8 mouse cellular contexts compared by ENCODE assay signal in the genomic region with DNA sequence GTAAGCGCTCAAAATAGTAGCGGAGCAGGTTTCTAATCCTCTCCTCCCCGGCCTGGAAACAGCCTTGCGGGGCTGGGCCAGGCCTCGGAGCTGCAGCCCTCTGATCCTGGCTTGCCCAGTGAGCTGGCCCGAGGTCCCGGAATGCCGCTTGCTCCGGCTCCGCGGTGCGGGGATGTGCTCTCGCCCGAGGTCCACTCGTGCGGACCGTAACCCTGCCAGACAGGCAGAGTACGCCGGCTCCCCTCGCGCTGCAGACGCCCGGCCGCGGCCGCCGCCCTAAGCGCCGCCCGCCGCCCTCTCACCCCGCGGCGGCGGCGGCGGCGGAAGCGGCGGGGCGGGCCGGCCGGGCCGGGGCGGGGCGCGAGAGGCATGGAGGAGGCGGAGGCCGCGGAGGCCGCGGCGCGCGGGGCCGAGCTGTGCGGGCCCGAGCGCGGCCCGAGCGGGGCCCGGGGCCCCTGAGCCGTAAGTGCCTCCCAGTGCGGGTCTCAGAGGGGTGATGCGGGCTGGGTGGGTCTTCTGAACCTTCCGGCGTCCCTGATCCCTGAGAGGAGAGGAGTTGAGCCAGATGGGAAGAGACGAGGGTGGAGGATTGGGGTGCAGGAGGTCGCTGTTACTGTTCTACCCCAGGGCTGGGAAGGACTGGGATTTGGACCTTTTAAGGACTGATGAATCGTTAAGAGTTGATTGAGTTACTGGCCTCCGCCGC. TPM values are rescaled to one million over a fixed set of nuclear protein-coding genes. Genes with fewer than 3 reads are reported as not detected.
DNase-seq lines count a peak whose midpoint lies in the region; ATAC-seq and TF ChIP-seq lines count a peak whose summit lies in the region.

No protein-coding gene starts in this region.

- H3K9me3 ChIP-seq in hindbrain, postnatal 0 days (ENCODE audit: low read length), result no peaks in the 10 kb centered on the region
- no peaks in the 10 kb centered on the region for H3K9me3 ChIP-seq in midbrain, embryonic 15.5 days

- peaks cover 28% of the 10 kb centered on the region for H3K36me3 ChIP-seq in hindbrain, postnatal 0 days (ENCODE audit: insufficient read depth, low read length)
- H3K36me3 ChIP-seq in midbrain, embryonic 15.5 days (replicated peaks), result peaks cover 24% of the 10 kb centered on the region; the same call in 1 of the 2 replicates

- H3K4me2 ChIP-seq in hindbrain, postnatal 0 days (ENCODE audit: low read depth, low read length), result peak overlapping the region; percentile 62
- peak overlapping the region; percentile 55 for H3K4me2 ChIP-seq in midbrain, embryonic 15.5 days

- under 1% methylated on average over 51 of the region's 73 CpGs for WGBS in hindbrain, postnatal 0 days
- under 1% methylated on average over 71 of the region's 73 CpGs for WGBS in midbrain, embryonic 15.5 days

- intact Hi-C loops in gastrocnemius, postnatal 14 days (cut with DNase I; ENCODE audit: low total_unique reads), result no loop called here

- H3K27me3 ChIP-seq in hindbrain, postnatal 0 days (ENCODE audit: insufficient read depth, low read length), result no peaks in the 10 kb centered on the region
- no peaks in the 10 kb centered on the region for H3K27me3 ChIP-seq in midbrain, embryonic 15.5 days (replicated peaks)

- H3K4me1 ChIP-seq in hindbrain, postnatal 0 days (ENCODE audit: insufficient read depth, low read length), result peaks cover 5% of the 10 kb centered on the region; the same call in 1 of the 2 replicates
- H3K4me1 ChIP-seq in midbrain, embryonic 15.5 days, result peaks cover 14% of the 10 kb centered on the region

- peak overlapping the region; percentile 90 for H3K27ac ChIP-seq in hindbrain, postnatal 0 days
- H3K27ac ChIP-seq in midbrain, embryonic 15.5 days, result peak overlapping the region; percentile 87

- TF ChIP-seq CTCF in hindbrain, postnatal 0 days (IDR thresholded peaks at IDR 0.05; ENCODE audit: low read depth), result no peak

- peak; percentile 93 for ATAC-seq in hindbrain, postnatal 0 days
- ATAC-seq in midbrain, embryonic 15.5 days (replicated peaks), result peak; percentile 94

- DNase-seq in right cerebral cortex, adult 18-20 months, result peak; percentile 63
- DNase-seq in right cerebral cortex, postnatal 36 days (ENCODE audit: low spot score in 2 of 2), result no peak
- DNase-seq in cerebellum, postnatal 36 days, result peak; percentile 61 to 76
- DNase-seq in gastrocnemius, postnatal 14 days, result peak; percentile 78
- DNase-seq in hindbrain, postnatal 0 days (ENCODE audit: low spot score), result peak; percentile 87
- DNase-seq in liver, result peak; percentile 86
- DNase-seq in spleen, postnatal 10 days (ENCODE audit: low spot score in 2 of 2), result peak; percentile 66 to 84

- H3K4me3 ChIP-seq in hindbrain, postnatal 0 days (ENCODE audit: low read length), result peak overlapping the region; percentile 73
- peak overlapping the region; percentile 75 for H3K4me3 ChIP-seq in midbrain, embryonic 15.5 days

- H3K9ac ChIP-seq in hindbrain, postnatal 0 days (replicated peaks; ENCODE audit: low read length), result peak overlapping the region; percentile 86
- H3K9ac ChIP-seq in midbrain, embryonic 15.5 days, result peak overlapping the region; percentile 90

RNA-seq across cellular contexts. Expression of a gene that starts 0.8 kb away (rescaled TPM):
- total RNA-seq in gastrocnemius, postnatal 14 days (2021), result 10 to 100 TPM; 10.8 to 13.4 TPM
- 6.2 and 7.9 TPM in 2 replicates for total RNA-seq in hindbrain, postnatal 0 days (2014; rRNA removed)
- 4.0 TPM in 2 replicates for polyA plus RNA-seq in hindbrain, postnatal 0 days (2015; fragmentation: Nextera tagmentation; extraction: Ambion mirVana)
- polyA plus RNA-seq in midbrain, embryonic 15.5 days (2015; fragmentation: Nextera tagmentation; extraction: Ambion mirVana), result 2.2 and 2.6 TPM in 2 replicates

RNA-seq across cellular contexts. Expression of a gene that starts 17.1 kb away (rescaled TPM):
- total RNA-seq in gastrocnemius, postnatal 14 days (2021), result not detected
- 0.16 and 0.40 TPM in 2 replicates for total RNA-seq in hindbrain, postnatal 0 days (2014; rRNA removed)
- 0.21 and 0.34 TPM in 2 replicates for polyA plus RNA-seq in hindbrain, postnatal 0 days (2015; fragmentation: Nextera tagmentation; extraction: Ambion mirVana)
- polyA plus RNA-seq in midbrain, embryonic 15.5 days (2015; fragmentation: Nextera tagmentation; extraction: Ambion mirVana), result 0.22 and 0.26 TPM in 2 replicates

RNA-seq across cellular contexts. Expression of a gene that starts 22.9 kb away (rescaled TPM):
- not detected for total RNA-seq in gastrocnemius, postnatal 14 days (2021)
- total RNA-seq in hindbrain, postnatal 0 days (2014; rRNA removed), result not detected in 2 replicates
- not detected in 2 replicates for polyA plus RNA-seq in hindbrain, postnatal 0 days (2015; fragmentation: Nextera tagmentation; extraction: Ambion mirVana)
- polyA plus RNA-seq in midbrain, embryonic 15.5 days (2015; fragmentation: Nextera tagmentation; extraction: Ambion mirVana), result not detected in 2 replicates

RNA-seq across cellular contexts. Expression of a gene that starts 22.9 kb away (rescaled TPM):
- under 1 TPM in 1 of 2 experiments, not detected in 1; 0.47 TPM for total RNA-seq in gastrocnemius, postnatal 14 days (2021)
- not detected in 2 replicates for total RNA-seq in hindbrain, postnatal 0 days (2014; rRNA removed)
- not detected in 2 replicates for polyA plus RNA-seq in hindbrain, postnatal 0 days (2015; fragmentation: Nextera tagmentation; extraction: Ambion mirVana)
- not detected in 2 replicates for polyA plus RNA-seq in midbrain, embryonic 15.5 days (2015; fragmentation: Nextera tagmentation; extraction: Ambion mirVana)

RNA-seq across cellular contexts. Expression of a gene that starts 26.7 kb away (rescaled TPM):
- total RNA-seq in gastrocnemius, postnatal 14 days (2021), result 10 to 100 TPM; 52.0 to 52.2 TPM
- 85.9 and 88.7 TPM in 2 replicates for total RNA-seq in hindbrain, postnatal 0 days (2014; rRNA removed)
- 59.4 and 63.3 TPM in 2 replicates for polyA plus RNA-seq in hindbrain, postnatal 0 days (2015; fragmentation: Nextera tagmentation; extraction: Ambion mirVana)
- polyA plus RNA-seq in midbrain, embryonic 15.5 days (2015; fragmentation: Nextera tagmentation; extraction: Ambion mirVana), result 70.5 and 72.4 TPM in 2 replicates

Comparison
In these comparisons a context has a peak if more than half of its experiments do, and no peak if none do; other contexts are left out.
1. DNase-seq: peak in right cerebral cortex, adult 18-20 months (single experiment), cerebellum, postnatal 36 days (2 of 2), gastrocnemius, postnatal 14 days (single experiment), hindbrain, postnatal 0 days (single experiment), liver (single experiment) and spleen, postnatal 10 days (2 of 2); none in right cerebral cortex, postnatal 36 days (0 of 2).